Mouse (Mus musculus) midbrain, embryonic 15.5 days (tissue): ENCODE measurements at regions not wholly inside any gene's neighbourhood (a gene's known extent, or its start where the extent isn't known, plus 50 kb on each side); places are given as distances from the start of the nearest gene placed in this dataset.

Experiments used
- ATAC-seq: fragments of 200-750 bp; cut with Nextera tagmentation; replicated peaks from 2 replicates; pipeline ENCODE4 v1.8.0; 2017; ENCODE audit warnings: moderate TSS enrichment
- H3K27ac ChIP-seq: fragments of 300-500 bp; sonication (generic); 2 replicates; pipeline ENCODE4 v1.5.1; 2015; ENCODE audit warnings: mild to moderate bottlenecking, inconsistent platforms
- H3K27me3 ChIP-seq: fragments of 300-500 bp; sonication (generic); replicated peaks from 2 replicates; pipeline ENCODE4 v1.6.1; 2015; ENCODE audit warnings: inconsistent platforms
- H3K36me3 ChIP-seq: fragments of 300-500 bp; sonication (generic); replicated peaks from 2 replicates; pipeline ENCODE4 v1.6.1; 2015; ENCODE audit warnings: inconsistent platforms
- H3K4me1 ChIP-seq: fragments of 300-500 bp; sonication (generic); 2 replicates; pipeline ENCODE4 v1.6.1; 2015; ENCODE audit warnings: inconsistent platforms
- H3K4me2 ChIP-seq: fragments of 300-500 bp; sonication (generic); 2 replicates; pipeline ENCODE4 v1.6.1; 2015; ENCODE audit warnings: inconsistent platforms, mild to moderate bottlenecking, moderate library complexity
- H3K4me3 ChIP-seq: fragments of 300-500 bp; sonication (generic); 2 replicates; pipeline ENCODE4 v1.5.1; 2015; ENCODE audit warnings: mild to moderate bottlenecking, inconsistent platforms
- H3K9ac ChIP-seq: fragments of 300-500 bp; sonication (generic); 2 replicates; pipeline ENCODE4 v1.6.1; 2015; ENCODE audit warnings: mild to moderate bottlenecking, inconsistent platforms
- H3K9me3 ChIP-seq: fragments of 300-500 bp; sonication (generic); 2 replicates; pipeline ENCODE4 v1.6.1; 2016; ENCODE audit warnings: inconsistent platforms
- WGBS: fragments of 180-500 bp; shearing (Covaris S2); methylation state at CpG from one replicate; pipeline ENCODE4 v1.1.7; 2015; ENCODE audit warnings: mixed read lengths; 5-methylcytosine and 5-hydroxymethylcytosine counted together
- microRNA-seq: library from miRNA; unstranded; fragments of <30 nt; microRNA quantifications from one replicate; pipeline ENCODE4, GENCODE M21; 2016

DNA sequence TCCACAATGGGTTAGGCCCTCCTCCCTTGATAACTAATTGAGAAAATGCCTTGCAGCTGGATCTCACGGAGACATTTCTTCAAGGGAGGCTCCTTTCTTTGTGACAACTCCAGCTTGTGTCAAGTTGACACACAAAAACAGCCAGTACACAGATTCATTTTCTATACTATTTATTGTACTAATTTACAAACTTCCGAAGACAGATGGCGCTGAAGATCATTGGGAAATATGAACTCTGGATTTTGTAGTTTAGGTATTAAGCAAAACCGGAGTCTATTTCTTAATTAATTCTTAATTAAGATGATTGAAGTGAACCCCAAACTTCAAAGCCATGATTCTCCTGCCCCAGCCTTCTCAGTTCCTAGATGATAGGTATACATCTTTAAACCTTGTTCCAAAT, 977.2 kb downstream of the Stpg2 start:
- no peaks in the 10 kb centered on the region for H3K36me3 ChIP-seq
- no peaks in the 10 kb centered on the region for H3K9me3 ChIP-seq
- 85% methylated on average over 4 of the region's 4 CpGs for WGBS
- peaks cover 5% of the 10 kb centered on the region; the same call in 1 of the 2 replicates for H3K4me1 ChIP-seq
- no peaks in the 10 kb centered on the region for H3K27me3 ChIP-seq
- no peak overlapping the region for H3K4me3 ChIP-seq
- H3K9ac ChIP-seq, result no peak overlapping the region
- H3K27ac ChIP-seq, result no peak overlapping the region
- H3K4me2 ChIP-seq, result no peak overlapping the region
- no peak for ATAC-seq

DNA sequence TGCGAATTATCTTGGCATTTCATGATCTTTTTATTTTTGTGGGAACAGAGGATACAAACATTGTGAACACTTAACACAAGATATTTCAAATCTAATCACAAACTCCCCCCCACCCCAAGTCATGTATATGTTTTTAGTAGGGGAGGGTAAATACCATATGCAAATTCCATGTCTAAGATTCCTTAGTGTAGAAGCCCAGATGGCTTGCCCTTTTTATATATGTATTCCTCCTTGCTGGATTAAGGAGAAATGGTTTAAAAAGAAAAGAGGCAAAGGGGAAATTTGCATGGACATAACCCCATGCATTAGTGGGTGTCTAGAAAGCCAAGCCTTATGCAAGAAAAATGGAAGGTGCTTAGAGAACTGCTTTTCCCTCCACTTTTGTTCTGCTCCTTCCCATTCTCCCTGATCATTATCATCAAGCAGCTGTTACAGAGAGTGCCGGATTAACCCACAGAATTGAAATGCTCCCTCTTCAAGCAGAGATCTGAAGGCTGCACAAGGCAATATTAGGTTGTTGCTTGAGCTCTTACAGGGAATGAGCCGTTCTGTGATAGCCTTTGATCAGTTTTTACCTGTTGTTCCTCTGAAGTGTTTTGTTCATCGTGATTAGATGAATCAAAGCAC, 979.5 kb downstream of the Stpg2 start:
- 32% methylated on average over 4 of the region's 4 CpGs for WGBS
- peak; percentile 77; the same call in 1 of the 2 replicates for ATAC-seq

DNA sequence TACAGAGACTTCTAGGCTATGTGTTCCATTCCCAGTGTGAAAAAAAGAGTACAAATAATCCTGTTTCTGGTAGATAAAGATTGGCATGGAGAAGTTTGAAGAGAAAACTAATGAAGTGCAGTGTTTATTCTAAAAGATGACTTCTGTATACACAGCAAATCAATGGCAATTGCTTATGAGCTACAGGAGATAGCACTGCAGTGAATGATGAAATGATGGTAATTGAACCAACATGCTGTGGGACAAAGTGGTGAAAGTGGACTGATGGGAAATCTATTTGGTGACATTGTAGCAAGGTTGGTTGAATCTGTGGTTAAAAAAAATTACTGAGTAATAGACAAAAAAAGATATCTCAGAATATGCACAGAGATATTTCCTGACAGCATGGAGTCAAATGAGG, 1000.4 kb downstream of the Stpg2 start:
- no peak overlapping the region for H3K4me2 ChIP-seq
- no peak for ATAC-seq
- H3K9me3 ChIP-seq, result no peaks in the 10 kb centered on the region
- no peaks in the 10 kb centered on the region for H3K4me1 ChIP-seq
- H3K27ac ChIP-seq, result no peak overlapping the region
- H3K4me3 ChIP-seq, result no peak overlapping the region
- no peak overlapping the region for H3K9ac ChIP-seq
- H3K27me3 ChIP-seq, result no peaks in the 10 kb centered on the region
- no peaks in the 10 kb centered on the region for H3K36me3 ChIP-seq

More for the DNA sequence above, 979.5 kb downstream of the Stpg2 start:
- Histone ChIP-seq H3K9ac (no peak overlapping the region), H3K4me1 (peaks cover 5% of the 10 kb centered on the region; the same call in 1 of the 2 replicates), H3K36me3 (no peaks in the 10 kb centered on the region), H3K9me3 (no peaks in the 10 kb centered on the region), H3K27ac (no peak overlapping the region), H3K4me3 (no peak overlapping the region), H3K4me2 (no peak overlapping the region), H3K27me3 (no peaks in the 10 kb centered on the region)

DNA sequence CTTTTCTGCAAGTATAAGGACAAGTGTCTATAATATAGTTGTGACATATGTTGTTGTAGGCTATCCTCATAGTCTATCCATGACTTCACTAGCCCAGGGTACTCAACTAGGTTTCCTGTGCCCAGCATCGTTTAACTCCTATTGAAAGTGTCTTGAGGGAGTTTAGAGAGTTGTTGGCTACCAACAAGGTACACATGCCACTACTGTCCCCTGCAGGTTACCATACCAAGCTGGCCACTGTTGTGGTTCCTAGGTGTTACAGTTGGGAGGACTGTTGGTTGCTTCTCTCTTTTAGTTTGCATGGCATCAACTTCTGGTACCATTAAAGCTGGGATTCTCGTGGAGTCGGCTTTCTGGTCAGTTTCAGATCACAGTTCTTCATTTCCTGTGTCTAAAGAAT, 990.7 kb downstream of the Pdha2 start:
- Histone ChIP-seq H3K27me3 (no peaks in the 10 kb centered on the region), H3K9me3 (no peaks in the 10 kb centered on the region), H3K4me3 (no peak overlapping the region), H3K4me2 (no peak overlapping the region), H3K9ac (no peak overlapping the region), H3K4me1 (no peaks in the 10 kb centered on the region), H3K36me3 (no peaks in the 10 kb centered on the region), H3K27ac (no peak overlapping the region)
- ATAC-seq, result no peak
- WGBS, result 85% methylated on average over 3 of the region's 3 CpGs

DNA sequence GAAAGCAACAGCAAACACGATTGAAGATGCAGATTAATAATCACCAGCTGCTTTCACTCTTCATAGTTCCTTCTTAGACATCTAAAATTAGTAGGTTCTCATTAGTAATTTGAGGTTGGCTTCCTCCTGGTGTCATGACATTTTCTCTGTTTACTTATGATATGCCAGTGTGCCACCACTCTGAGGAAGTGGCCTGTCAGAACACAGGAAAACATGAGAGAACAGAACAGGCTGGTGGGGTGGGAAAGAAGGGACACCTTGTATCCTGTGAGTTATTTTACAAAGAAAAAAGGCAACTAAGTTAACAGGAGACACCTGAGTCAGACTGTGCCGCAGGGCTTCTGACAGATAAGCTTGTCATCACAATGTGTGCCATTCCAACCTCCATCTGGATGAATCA, 981.4 kb downstream of the Pdha2 start:
- WGBS, result 81% methylated on average over 2 of the region's 2 CpGs
- H3K4me3 ChIP-seq, result no peak overlapping the region

DNA sequence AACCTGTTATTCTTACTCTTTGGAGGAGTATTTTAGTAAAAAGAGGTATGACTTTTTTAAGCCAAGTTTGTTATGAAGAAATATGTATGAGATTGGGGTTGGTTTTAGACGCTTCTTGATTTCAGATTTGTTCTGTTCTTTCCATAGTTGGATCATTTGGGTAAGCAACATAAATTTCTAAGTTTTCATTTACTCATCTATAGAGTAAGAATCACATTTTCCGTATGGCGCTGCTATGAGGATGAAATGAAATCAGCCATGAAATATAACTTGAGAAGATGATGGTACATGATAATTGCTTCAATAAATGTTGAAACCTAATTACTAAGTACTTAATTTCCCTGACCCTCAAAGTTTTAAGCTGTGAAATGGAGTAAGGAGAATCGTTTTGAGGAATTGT, 979.0 kb downstream of the Pdha2 start:
- no peak overlapping the region for H3K4me3 ChIP-seq
- ATAC-seq, result no peak
- H3K9me3 ChIP-seq, result no peaks in the 10 kb centered on the region
- 87% methylated on average over 4 of the region's 4 CpGs for WGBS
- no peaks in the 10 kb centered on the region for H3K27me3 ChIP-seq
- H3K9ac ChIP-seq, result no peak overlapping the region
- no peaks in the 10 kb centered on the region for H3K36me3 ChIP-seq
- no peaks in the 10 kb centered on the region for H3K4me1 ChIP-seq
- H3K4me2 ChIP-seq, result no peak overlapping the region
- H3K27ac ChIP-seq, result no peak overlapping the region

More for the DNA sequence above, 981.4 kb downstream of the Pdha2 start:
- Histone ChIP-seq H3K9me3 (no peaks in the 10 kb centered on the region), H3K27me3 (no peaks in the 10 kb centered on the region), H3K9ac (no peak overlapping the region), H3K27ac (no peak overlapping the region), H3K4me1 (no peaks in the 10 kb centered on the region), H3K36me3 (no peaks in the 10 kb centered on the region), H3K4me2 (no peak overlapping the region)
- ATAC-seq, result no peak

DNA sequence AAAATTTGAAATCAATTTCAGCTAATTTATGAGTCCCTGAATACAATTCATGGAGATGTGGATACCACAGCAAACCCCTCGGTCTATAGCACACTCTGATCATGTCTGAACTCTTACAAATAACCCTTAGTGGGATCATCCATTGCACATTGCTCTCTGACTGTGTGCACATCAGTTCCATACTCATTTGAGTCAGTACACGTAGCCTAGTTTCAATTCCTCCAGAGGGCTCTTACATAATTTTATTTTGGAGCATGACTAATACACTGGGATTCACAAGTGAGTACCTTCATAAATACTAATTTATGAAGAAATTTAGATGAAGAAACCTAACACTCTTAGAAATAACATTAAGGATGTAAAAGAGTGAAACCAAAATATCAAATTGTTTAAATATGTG, 978.3 kb downstream of the Pdha2 start:
- H3K27ac ChIP-seq, result no peak overlapping the region
- WGBS, result 71% methylated on average over 2 of the region's 2 CpGs
- H3K4me2 ChIP-seq, result no peak overlapping the region
- H3K9ac ChIP-seq, result no peak overlapping the region
- no peak overlapping the region for H3K4me3 ChIP-seq
- no peaks in the 10 kb centered on the region for H3K27me3 ChIP-seq
- H3K9me3 ChIP-seq, result no peaks in the 10 kb centered on the region
- no peaks in the 10 kb centered on the region for H3K36me3 ChIP-seq
- no peak for ATAC-seq
- H3K4me1 ChIP-seq, result no peaks in the 10 kb centered on the region

DNA sequence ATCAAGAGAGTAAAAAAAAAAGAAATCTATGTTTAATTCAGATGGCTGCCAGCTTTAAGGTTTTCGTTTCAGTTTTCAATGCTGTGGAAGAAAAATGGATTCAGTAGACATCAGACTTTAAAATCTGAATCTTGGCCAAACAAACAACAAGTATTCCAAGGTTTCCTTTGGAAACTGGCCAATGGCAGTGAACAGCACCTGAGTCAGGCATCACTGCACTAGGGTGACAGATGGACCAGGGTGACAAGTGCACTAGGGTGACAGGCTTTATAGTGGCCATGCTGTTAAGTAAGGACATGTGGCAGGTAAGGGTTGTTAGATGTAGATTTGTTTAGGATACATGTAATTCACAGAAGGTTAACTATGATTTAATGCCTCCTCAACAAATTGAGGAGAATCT, 972.9 kb downstream of the Pdha2 start:
- WGBS, result 74% methylated on average over 1 of the region's 1 CpGs
- no peaks in the 10 kb centered on the region for H3K27me3 ChIP-seq
- H3K27ac ChIP-seq, result no peak overlapping the region
- no peaks in the 10 kb centered on the region for H3K4me1 ChIP-seq
- H3K36me3 ChIP-seq, result no peaks in the 10 kb centered on the region
- no peak overlapping the region for H3K9ac ChIP-seq
- ATAC-seq, result no peak
- no peak overlapping the region for H3K4me3 ChIP-seq
- H3K9me3 ChIP-seq, result no peaks in the 10 kb centered on the region
- no peak overlapping the region for H3K4me2 ChIP-seq

Small RNA genes in the stretch of these regions (microRNA-seq; reads per million reads assigned to microRNA genes)
- gene Mir7j, result 64.5 reads per million, percentile 49 among the genes with 10 or more reads in this experiment
